Mouse (Mus musculus) B cell, adult 62 days (primary cell): ENCODE data around the gene Fam98a. TPM values are rescaled to one million over a fixed set of nuclear protein-coding genes. Genes with fewer than 3 reads are reported as not detected.

ENCODE experiments used
- total RNA-seq: library from RNA; stranded (reverse); gene quantifications from 4 replicates; pipeline ENCODE4 v1.2.4, GENCODE M21; 2023

The Fam98a gene
- 43.1 to 46.7 TPM (median 46.2 TPM) in 4 replicates for total RNA-seq

DNA sequence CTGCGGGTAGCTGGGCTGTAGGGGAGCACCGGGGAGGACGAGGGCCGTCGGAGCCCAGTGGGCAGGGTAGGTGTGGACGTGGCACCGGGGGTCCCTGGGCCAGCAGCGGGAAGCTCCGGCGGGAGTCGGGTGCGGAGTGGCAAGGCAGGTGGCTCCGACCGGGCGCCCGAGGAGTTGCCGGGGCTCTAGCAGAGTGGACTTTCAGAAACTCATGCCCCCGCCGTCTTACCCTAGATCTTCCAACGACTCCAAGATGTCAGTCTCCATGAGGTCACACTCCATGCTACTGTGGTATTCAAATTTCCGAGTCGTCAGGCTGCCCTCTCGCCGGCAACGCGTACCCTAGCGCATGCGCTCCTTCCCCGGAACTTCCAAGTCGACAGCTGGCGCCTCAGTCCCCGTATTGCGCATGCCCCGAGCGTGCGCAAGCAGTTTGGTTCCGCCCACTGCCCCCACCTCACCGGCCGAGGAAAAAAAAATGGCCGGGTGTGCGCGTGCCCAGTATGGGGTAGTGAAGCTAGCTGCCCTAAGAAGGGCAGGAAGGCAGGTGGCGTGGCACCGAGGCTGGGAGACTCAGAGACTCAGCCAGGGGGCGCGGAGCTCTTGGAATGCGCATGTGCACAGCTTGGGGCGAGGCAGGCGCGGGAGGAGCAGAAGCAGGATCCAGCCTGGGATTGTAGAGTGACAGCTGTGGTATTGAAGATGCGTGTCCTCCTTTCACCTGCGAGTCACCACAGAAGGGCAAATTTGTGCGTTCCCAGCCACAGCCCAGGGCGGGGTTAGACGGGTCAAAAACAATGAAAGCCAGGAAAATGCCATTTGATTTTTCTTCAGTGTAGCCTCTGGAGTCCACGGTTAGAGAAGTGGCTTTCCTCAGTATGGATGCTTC is at the start of gene Fam98a:
Gene Fam98a (minus strand): TSS at position 435 of the 889 bp plus-strand sequence.

Other genes with a start within 250 kb of the Fam98a start
- gene Rasgrp3, start 116.0 kb downstream of the Fam98a start, total RNA-seq = 178 to 196 TPM (median 188 TPM) in 4 replicates